Mouse (Mus musculus) midbrain, postnatal 0 days (tissue): ENCODE results near the gene Gak. TPM values are rescaled to one million over a fixed set of nuclear protein-coding genes. Genes with fewer than 3 reads are reported as not detected.
A peak's percentile ranks its signal among the peaks of the same experiment; 100 is the strongest.

Experiments
- ATAC-seq: fragments of 200-750 bp; cut with Nextera tagmentation; 2 replicates; pipeline ENCODE4 v1.8.0; 2017; ENCODE audit warnings: moderate number of reproducible peaks, mild to moderate bottlenecking, moderate TSS enrichment, moderate library complexity; ENCODE audit not compliant: low FRiP score
- DNase-seq: peaks from one replicate; pipeline ENCODE4 v3.0.0-alpha.2; 2015; ENCODE audit warnings: low spot score
- H3K27ac ChIP-seq: fragments of 300-500 bp; sonication (generic); 2 replicates; pipeline ENCODE4 v1.5.1; 2014; ENCODE audit warnings: low read depth, mild to moderate bottlenecking, low read length, mixed read lengths
- H3K27me3 ChIP-seq: fragments of 300-500 bp; sonication (generic); 2 replicates; pipeline ENCODE4 v1.6.1; 2014; ENCODE audit warnings: low read length, control low read depth, mixed read lengths; ENCODE audit not compliant: insufficient read depth
- H3K36me3 ChIP-seq: fragments of 300-500 bp; sonication (generic); 2 replicates; pipeline ENCODE4 v1.6.1; 2014; ENCODE audit warnings: low read length, control low read depth, mixed read lengths; ENCODE audit not compliant: insufficient read depth
- H3K4me1 ChIP-seq: fragments of 300-500 bp; sonication (generic); 2 replicates; pipeline ENCODE4 v1.6.1; 2014; ENCODE audit warnings: mild to moderate bottlenecking, control low read depth, antibody characterized with exemption, low read length, mixed read lengths; ENCODE audit not compliant: insufficient read depth
- H3K4me2 ChIP-seq: fragments of 300-500 bp; sonication (generic); 2 replicates; pipeline ENCODE4 v1.6.1; 2014; ENCODE audit warnings: low read depth, mild to moderate bottlenecking, low read length, mixed read lengths; ENCODE audit not compliant: poor library complexity, severe bottlenecking
- H3K4me3 ChIP-seq: fragments of 300-500 bp; sonication (generic); 2 replicates; pipeline ENCODE4 v1.5.1; 2014; ENCODE audit warnings: low read depth, mild to moderate bottlenecking, low read length, moderate library complexity
- H3K9ac ChIP-seq: fragments of 300-500 bp; sonication (generic); replicated peaks from 2 replicates; pipeline ENCODE4 v1.6.1; 2014; ENCODE audit warnings: mild to moderate bottlenecking, low read length, moderate library complexity, mixed read lengths; ENCODE audit not compliant: poor library complexity, severe bottlenecking
- H3K9me3 ChIP-seq: fragments of 300-500 bp; sonication (generic); 2 replicates; pipeline ENCODE4 v1.6.1; 2016; ENCODE audit warnings: low read length, control low read depth
- CTCF ChIP-seq: IDR thresholded peaks from 2 replicates; pipeline ENCODE4 v1.5.1; 2016; ENCODE audit warnings: antibody characterized with exemption, mild to moderate bottlenecking
- WGBS: fragments of 180-500 bp; shearing (Covaris S2); extraction: QIAGEN DNeasy Blood & Tissue Kit; methylation state at CpG from one replicate; pipeline ENCODE4 v1.1.7; 2014; 5-methylcytosine and 5-hydroxymethylcytosine counted together
- polyA plus RNA-seq: library from polyadenylated mRNA; unstranded; fragments of >200 nt; fragmentation: Nextera tagmentation; extraction: Ambion mirVana; gene quantifications from 2 replicates; pipeline ENCODE4 v1.2.1, GENCODE M21; 2015
- total RNA-seq: library from RNA; depleted of rRNA; stranded (reverse); fragments of >200 nt; gene quantifications from 2 replicates; pipeline ENCODE4 v1.2.3, GENCODE M21; 2014

The Gak gene
- total and polyA plus RNA-seq, 2 experiments from 2014 or later = 46.1 to 77.1 TPM

GRCm38 (mm10) chr5:108668387-108668932 lies 38.9 kb upstream of the Gak start:
- Histone ChIP-seq H3K4me3 (peak overlapping the region; percentile 47), H3K27me3 (no peaks in the 10 kb centered on the region), H3K9ac (peak overlapping the region; percentile 70; the same call in 1 of the 2 replicates), H3K36me3 (peaks cover 7% of the 10 kb centered on the region), H3K4me1 (peaks cover 5% of the 10 kb centered on the region; the same call in 1 of the 2 replicates), H3K27ac (peak overlapping the region; percentile 91), H3K9me3 (no peaks in the 10 kb centered on the region), H3K4me2 (peak overlapping the region; percentile 66)
- ATAC-seq = no peak; the same call in 1 of the 2 replicates
- no peak for TF ChIP-seq CTCF
- no peak for DNase-seq
- 8% methylated on average over 3 of the region's 3 CpGs for WGBS

- Histone ChIP-seq H3K27me3 (no peaks in the 10 kb centered on the region), H3K4me1 (peaks cover 5% of the 10 kb centered on the region; the same call in 1 of the 2 replicates), H3K36me3 (peaks cover 4% of the 10 kb centered on the region), H3K4me2 (no peak overlapping the region), H3K9me3 (no peaks in the 10 kb centered on the region), H3K27ac (no peak overlapping the region), H3K9ac (no peak overlapping the region), H3K4me3 (no peak overlapping the region)
- WGBS = 86% methylated on average over 2 of the region's 2 CpGs
- no peak for ATAC-seq
- no peak for DNase-seq
- no peak for TF ChIP-seq CTCF
These were observed 37.8 kb upstream of the Gak start for GRCm38 (mm10) chr5:108667370-108667769.

- peaks cover 5% of the 10 kb centered on the region; the same call in 1 of the 2 replicates for H3K4me1 ChIP-seq
- WGBS = 45% methylated on average over 3 of the region's 3 CpGs
- no peak overlapping the region for H3K4me3 ChIP-seq
- H3K27me3 ChIP-seq = no peaks in the 10 kb centered on the region
- DNase-seq (no peak), ATAC-seq (no peak)
- TF ChIP-seq CTCF = no peak
- no peaks in the 10 kb centered on the region for H3K36me3 ChIP-seq
- no peaks in the 10 kb centered on the region for H3K9me3 ChIP-seq
- H3K27ac ChIP-seq = no peak overlapping the region
- H3K4me2 ChIP-seq = no peak overlapping the region
- H3K9ac ChIP-seq = no peak overlapping the region
These were observed 35.5 kb upstream of the Gak start for GRCm38 (mm10) chr5:108665066-108665465.

GRCm38 (mm10) chr5:108662772-108663171 lies 33.2 kb upstream of the Gak start:
- no peak for ATAC-seq
- Histone ChIP-seq H3K4me2 (no peak overlapping the region), H3K36me3 (0 out of 2 replicates have a peak, but pooled peaks cover 2% of the 10 kb centered on the region)

GRCm38 (mm10) chr5:108660632-108661268 lies 31.2 kb upstream of the Gak start:
- 14% methylated on average over 36 of the region's 36 CpGs for WGBS
- H3K36me3 ChIP-seq = peaks cover 18% of the 10 kb centered on the region
- peaks cover 6% of the 10 kb centered on the region; the same call in 1 of the 2 replicates for H3K4me1 ChIP-seq
- H3K27ac ChIP-seq = peak overlapping the region; percentile 51
- DNase-seq (peak; percentile 92), ATAC-seq (peak; percentile 93)
- H3K9me3 ChIP-seq = no peaks in the 10 kb centered on the region
- TF ChIP-seq CTCF = no peak
- H3K4me3 ChIP-seq = peak overlapping the region; percentile 93
- H3K4me2 ChIP-seq = peak overlapping the region; percentile 94
- no peaks in the 10 kb centered on the region for H3K27me3 ChIP-seq
- H3K9ac ChIP-seq = peak overlapping the region; percentile 96

More at GRCm38 (mm10) chr5:108662772-108663171, 33.2 kb upstream of the Gak start:
- H3K9me3 ChIP-seq = no peaks in the 10 kb centered on the region
- H3K4me1 ChIP-seq = peaks cover 6% of the 10 kb centered on the region; the same call in 1 of the 2 replicates
- no peak for TF ChIP-seq CTCF
- no peaks in the 10 kb centered on the region for H3K27me3 ChIP-seq
- no peak overlapping the region for H3K4me3 ChIP-seq
- no peak for DNase-seq
- H3K27ac ChIP-seq = no peak overlapping the region
- 86% methylated on average over 4 of the region's 4 CpGs for WGBS
- H3K9ac ChIP-seq = no peak overlapping the region
